Mouse (Mus musculus): ENCODE data around the gene Pdzd2. TPM values are rescaled to one million over a fixed set of nuclear protein-coding genes. Genes with fewer than 3 reads are reported as not detected.

Pdzd2 gene
- polyA plus RNA-seq, 1 experiment from 2014 or later = 3.3 TPM

GRCm38 (mm10) chr15:12543686-12544325 is 195.9 kb downstream of the Pdzd2 start:
- DNase-seq (ENCODE audit: low spot score) (no peak), ATAC-seq (no peak)
- no peak overlapping the region for H3K27ac ChIP-seq (ENCODE audit: low read depth, low read length)
- no peaks in the 10 kb centered on the region for H3K4me1 ChIP-seq (ENCODE audit: control insufficient read depth, insufficient read depth, low read length)
- H3K36me3 ChIP-seq (ENCODE audit: control insufficient read depth, insufficient read depth, low read length) = no peaks in the 10 kb centered on the region
- H3K9me3 ChIP-seq (replicated peaks; ENCODE audit: control insufficient read depth, low read length) = no peaks in the 10 kb centered on the region
- 83% methylated on average over 13 of the region's 13 CpGs for WGBS
- no peak overlapping the region for H3K4me2 ChIP-seq (ENCODE audit: low read length)
- H3K27me3 ChIP-seq (replicated peaks; ENCODE audit: control insufficient read depth, insufficient read depth, low read length) = no peaks in the 10 kb centered on the region
- H3K9ac ChIP-seq (ENCODE audit: low read length) = no peak overlapping the region
- no peak overlapping the region for H3K4me3 ChIP-seq (ENCODE audit: low read depth, low read length)

- no peaks in the 10 kb centered on the region for H3K9me3 ChIP-seq (replicated peaks; ENCODE audit: control insufficient read depth, low read length)
Observed at GRCm38 (mm10) chr15:12542316-12542715, 197.4 kb downstream of the Pdzd2 start.

GRCm38 (mm10) chr15:12539618-12540302 is 200.0 kb downstream of the Pdzd2 start:
- Histone ChIP-seq H3K4me2 (ENCODE audit: low read length) (no peak overlapping the region), H3K27me3 (replicated peaks; ENCODE audit: control insufficient read depth, insufficient read depth, low read length) (no peaks in the 10 kb centered on the region), H3K36me3 (ENCODE audit: control insufficient read depth, insufficient read depth, low read length) (no peaks in the 10 kb centered on the region), H3K4me3 (ENCODE audit: low read depth, low read length) (no peak overlapping the region), H3K9ac (ENCODE audit: low read length) (no peak overlapping the region), H3K27ac (ENCODE audit: low read depth, low read length) (no peak overlapping the region), H3K9me3 (replicated peaks; ENCODE audit: control insufficient read depth, low read length) (no peaks in the 10 kb centered on the region), H3K4me1 (ENCODE audit: control insufficient read depth, insufficient read depth, low read length) (no peaks in the 10 kb centered on the region)
- DNase-seq (ENCODE audit: low spot score) = no peak
- no peak for ATAC-seq
- 94% methylated on average over 11 of the region's 11 CpGs for WGBS

More at GRCm38 (mm10) chr15:12542316-12542715, 197.4 kb downstream of the Pdzd2 start:
- Histone ChIP-seq H3K4me1 (ENCODE audit: control insufficient read depth, insufficient read depth, low read length) (no peaks in the 10 kb centered on the region), H3K9ac (ENCODE audit: low read length) (no peak overlapping the region), H3K27me3 (replicated peaks; ENCODE audit: control insufficient read depth, insufficient read depth, low read length) (no peaks in the 10 kb centered on the region), H3K36me3 (ENCODE audit: control insufficient read depth, insufficient read depth, low read length) (no peaks in the 10 kb centered on the region), H3K4me2 (ENCODE audit: low read length) (no peak overlapping the region), H3K27ac (ENCODE audit: low read depth, low read length) (no peak overlapping the region), H3K4me3 (ENCODE audit: low read depth, low read length) (no peak overlapping the region)
- 89% methylated on average over 6 of the region's 6 CpGs for WGBS
- ATAC-seq = no peak
- DNase-seq (ENCODE audit: low spot score) = no peak

GRCm38 (mm10) chr15:12533254-12533653 is 206.5 kb downstream of the Pdzd2 start:
- ATAC-seq = no peak

GRCm38 (mm10) chr15:12532568-12532967 is 207.2 kb downstream of the Pdzd2 start:
- H3K4me3 ChIP-seq (ENCODE audit: low read depth, low read length) = no peak overlapping the region
- 90% methylated on average over 4 of the region's 4 CpGs for WGBS
- no peaks in the 10 kb centered on the region for H3K36me3 ChIP-seq (ENCODE audit: control insufficient read depth, insufficient read depth, low read length)

More at GRCm38 (mm10) chr15:12533254-12533653, 206.5 kb downstream of the Pdzd2 start:
- Histone ChIP-seq H3K36me3 (ENCODE audit: control insufficient read depth, insufficient read depth, low read length) (no peaks in the 10 kb centered on the region), H3K9ac (ENCODE audit: low read length) (no peak overlapping the region), H3K4me2 (ENCODE audit: low read length) (no peak overlapping the region), H3K9me3 (replicated peaks; ENCODE audit: control insufficient read depth, low read length) (no peaks in the 10 kb centered on the region), H3K27ac (ENCODE audit: low read depth, low read length) (no peak overlapping the region), H3K4me1 (ENCODE audit: control insufficient read depth, insufficient read depth, low read length) (no peaks in the 10 kb centered on the region), H3K4me3 (ENCODE audit: low read depth, low read length) (no peak overlapping the region), H3K27me3 (replicated peaks; ENCODE audit: control insufficient read depth, insufficient read depth, low read length) (no peaks in the 10 kb centered on the region)
- no peak for DNase-seq (ENCODE audit: low spot score)
- 62% methylated on average over 5 of the region's 5 CpGs for WGBS

GRCm38 (mm10) chr15:12522810-12523209 is 216.9 kb downstream of the Pdzd2 start:
- Histone ChIP-seq H3K4me3 (ENCODE audit: low read depth, low read length) (no peak overlapping the region), H3K36me3 (ENCODE audit: control insufficient read depth, insufficient read depth, low read length) (no peaks in the 10 kb centered on the region), H3K4me1 (ENCODE audit: control insufficient read depth, insufficient read depth, low read length) (no peaks in the 10 kb centered on the region), H3K4me2 (ENCODE audit: low read length) (no peak overlapping the region), H3K9me3 (replicated peaks; ENCODE audit: control insufficient read depth, low read length) (no peaks in the 10 kb centered on the region), H3K27me3 (replicated peaks; ENCODE audit: control insufficient read depth, insufficient read depth, low read length) (no peaks in the 10 kb centered on the region), H3K27ac (ENCODE audit: low read depth, low read length) (no peak overlapping the region), H3K9ac (ENCODE audit: low read length) (no peak overlapping the region)
- ATAC-seq = no peak
- DNase-seq (ENCODE audit: low spot score) = no peak
- WGBS = 88% methylated on average over 7 of the region's 7 CpGs

More at GRCm38 (mm10) chr15:12532568-12532967, 207.2 kb downstream of the Pdzd2 start:
- no peak overlapping the region for H3K27ac ChIP-seq (ENCODE audit: low read depth, low read length)
- ATAC-seq = no peak
- no peak overlapping the region for H3K4me2 ChIP-seq (ENCODE audit: low read length)
- DNase-seq (ENCODE audit: low spot score) = no peak
- H3K4me1 ChIP-seq (ENCODE audit: control insufficient read depth, insufficient read depth, low read length) = no peaks in the 10 kb centered on the region
- no peak overlapping the region for H3K9ac ChIP-seq (ENCODE audit: low read length)
- no peaks in the 10 kb centered on the region for H3K9me3 ChIP-seq (replicated peaks; ENCODE audit: control insufficient read depth, low read length)
- no peaks in the 10 kb centered on the region for H3K27me3 ChIP-seq (replicated peaks; ENCODE audit: control insufficient read depth, insufficient read depth, low read length)

- 56% methylated on average over 9 of the region's 9 CpGs for WGBS
- ATAC-seq (0 out of 2 replicates have a peak, but pooled peaks have one; percentile 29), DNase-seq (ENCODE audit: low spot score) (no peak)
Observed at GRCm38 (mm10) chr15:12520292-12520691, 219.4 kb downstream of the Pdzd2 start.

GRCm38 (mm10) chr15:12518370-12518973 is 221.3 kb downstream of the Pdzd2 start:
- DNase-seq (ENCODE audit: low spot score) (peak; percentile 17), ATAC-seq (no peak)
- Histone ChIP-seq H3K27me3 (replicated peaks; ENCODE audit: control insufficient read depth, insufficient read depth, low read length) (no peaks in the 10 kb centered on the region), H3K9me3 (replicated peaks; ENCODE audit: control insufficient read depth, low read length) (no peaks in the 10 kb centered on the region), H3K27ac (ENCODE audit: low read depth, low read length) (no peak overlapping the region; the same call in 1 of the 2 replicates), H3K4me3 (ENCODE audit: low read depth, low read length) (no peak overlapping the region), H3K4me1 (ENCODE audit: control insufficient read depth, insufficient read depth, low read length) (peaks cover 6% of the 10 kb centered on the region; the same call in 1 of the 2 replicates), H3K36me3 (ENCODE audit: control insufficient read depth, insufficient read depth, low read length) (no peaks in the 10 kb centered on the region), H3K4me2 (ENCODE audit: low read length) (no peak overlapping the region), H3K9ac (ENCODE audit: low read length) (no peak overlapping the region)
- 54% methylated on average over 14 of the region's 14 CpGs for WGBS

More at GRCm38 (mm10) chr15:12520292-12520691, 219.4 kb downstream of the Pdzd2 start:
- no peaks in the 10 kb centered on the region for H3K36me3 ChIP-seq (ENCODE audit: control insufficient read depth, insufficient read depth, low read length)
- H3K9ac ChIP-seq (ENCODE audit: low read length) = no peak overlapping the region
- no peak overlapping the region for H3K27ac ChIP-seq (ENCODE audit: low read depth, low read length)
- no peak overlapping the region for H3K4me2 ChIP-seq (ENCODE audit: low read length)
- no peaks in the 10 kb centered on the region for H3K27me3 ChIP-seq (replicated peaks; ENCODE audit: control insufficient read depth, insufficient read depth, low read length)
- peaks cover 3% of the 10 kb centered on the region; the same call in 1 of the 2 replicates for H3K4me1 ChIP-seq (ENCODE audit: control insufficient read depth, insufficient read depth, low read length)
- H3K9me3 ChIP-seq (replicated peaks; ENCODE audit: control insufficient read depth, low read length) = no peaks in the 10 kb centered on the region
- H3K4me3 ChIP-seq (ENCODE audit: low read depth, low read length) = no peak overlapping the region

Measured in forebrain, embryonic 14.5 days (tissue).